Mouse (Mus musculus) erythroblast, embryonic 14.5 days (primary cell): ENCODE results near the gene Glp2r.

ENCODE experiments used
- GATA1 ChIP-seq: IDR thresholded peaks from 2 replicates; pipeline ENCODE4 v1.6.1; 2012; ENCODE audit warnings: low read length, inconsistent platforms, mixed read lengths
- TAL1 ChIP-seq: IDR thresholded peaks from 3 replicates; pipeline ENCODE4 v1.6.1; 2012; ENCODE audit warnings: low read length, inconsistent platforms, mixed read lengths

- TF ChIP-seq GATA1 (no peak), TAL1 (no peak)
Measured at GRCm38 (mm10) chr11:67715382-67715781, 55.6 kb downstream of the Glp2r start.
